Mouse (Mus musculus) stomach, embryonic 16.5 days (tissue): Measurements from ENCODE around the gene Lipc. TPM values are rescaled to one million over a fixed set of nuclear protein-coding genes. Genes with fewer than 3 reads are reported as not detected.

Experiments used
- ATAC-seq: fragments of 200-750 bp; cut with Nextera tagmentation; 2 replicates; pipeline ENCODE4 v1.8.0; 2017; ENCODE audit warnings: moderate number of reproducible peaks, moderate TSS enrichment; ENCODE audit not compliant: insufficient read depth, low FRiP score
- H3K27ac ChIP-seq: fragments of 300-500 bp; sonication (generic); 2 replicates; pipeline ENCODE4 v1.5.1; 2014; ENCODE audit warnings: low read length
- H3K27me3 ChIP-seq: fragments of 300-500 bp; sonication (generic); 2 replicates; pipeline ENCODE4 v1.6.1; 2014; ENCODE audit warnings: low read length, control low read depth, mixed read lengths; ENCODE audit not compliant: control insufficient read depth, insufficient read depth
- H3K36me3 ChIP-seq: fragments of 300-500 bp; sonication (generic); 2 replicates; pipeline ENCODE4 v1.6.1; 2014; ENCODE audit warnings: low read length; ENCODE audit not compliant: control insufficient read depth, insufficient read depth
- H3K4me1 ChIP-seq: fragments of 300-500 bp; sonication (generic); 2 replicates; pipeline ENCODE4 v1.6.1; 2014; ENCODE audit warnings: low read length, control low read depth, mixed read lengths; ENCODE audit not compliant: control insufficient read depth, insufficient read depth
- H3K4me2 ChIP-seq: fragments of 300-500 bp; sonication (generic); 2 replicates; pipeline ENCODE4 v1.6.1; 2014; ENCODE audit warnings: low read depth, low read length, mixed read lengths
- H3K4me3 ChIP-seq: fragments of 300-500 bp; sonication (generic); replicated peaks from 2 replicates; pipeline ENCODE4 v1.5.1; 2014; ENCODE audit warnings: mild to moderate bottlenecking, low read length
- H3K9ac ChIP-seq: fragments of 300-500 bp; sonication (generic); 2 replicates; pipeline ENCODE4 v1.6.1; 2014; ENCODE audit warnings: low read length
- H3K9me3 ChIP-seq: fragments of 300-500 bp; sonication (generic); replicated peaks from 2 replicates; pipeline ENCODE4 v1.6.1; 2016; ENCODE audit warnings: low read length, control low read depth; ENCODE audit not compliant: control insufficient read depth
- WGBS: fragments of 180-500 bp; shearing (Covaris S2); extraction: QIAGEN DNeasy Blood & Tissue Kit; methylation state at CpG from one replicate; pipeline ENCODE4 v1.1.7; 2014; 5-methylcytosine and 5-hydroxymethylcytosine counted together
- microRNA-seq: library from miRNA; unstranded; fragments of <30 nt; microRNA quantifications from one replicate; pipeline ENCODE4, GENCODE M21; 2016
- polyA plus RNA-seq: library from polyadenylated mRNA; unstranded; fragments of >200 nt; fragmentation: Nextera tagmentation; extraction: Ambion mirVana; gene quantifications from 2 replicates; pipeline ENCODE4 v1.2.1, GENCODE M21; 2015

Gene Lipc
- polyA plus RNA-seq, 1 experiment from 2014 or later: 2.9 TPM

- Histone ChIP-seq H3K36me3 (no peaks in the 10 kb centered on the region), H3K4me3 (no peak overlapping the region), H3K9ac (no peak overlapping the region), H3K4me2 (no peak overlapping the region), H3K27me3 (no peaks in the 10 kb centered on the region), H3K4me1 (0 out of 2 replicates have a peak, but pooled peaks cover 6% of the 10 kb centered on the region), H3K27ac (no peak overlapping the region), H3K9me3 (no peaks in the 10 kb centered on the region)
- 63% methylated on average over 15 of the region's 15 CpGs for WGBS
- no peak for ATAC-seq
Observed at GRCm38 (mm10) chr9:70794643-70795438, 157.2 kb downstream of the Lipc start.

DNA sequence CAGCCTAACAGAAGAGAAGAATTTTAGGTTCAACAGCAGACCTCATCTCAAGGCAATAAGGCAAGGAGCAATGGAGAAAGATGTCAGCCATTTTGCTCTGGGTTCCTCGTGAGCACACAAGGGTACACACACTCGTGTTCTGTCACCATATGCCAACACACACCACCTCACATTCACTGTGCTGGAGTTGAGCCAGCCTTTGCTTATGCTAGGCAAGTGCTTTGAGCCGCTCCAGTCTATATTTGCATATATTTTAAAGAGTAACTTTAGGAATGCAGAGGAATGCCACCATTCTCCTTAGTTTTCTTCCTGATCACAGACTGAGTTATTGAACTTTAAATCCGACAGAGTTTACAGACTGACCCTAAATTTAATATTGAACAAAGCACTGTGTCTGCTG is 161.4 kb downstream of the Lipc start:
- 0 out of 2 replicates have a peak, but pooled peaks cover 6% of the 10 kb centered on the region for H3K4me1 ChIP-seq
- no peak overlapping the region for H3K4me3 ChIP-seq
- no peak for ATAC-seq
- no peaks in the 10 kb centered on the region for H3K36me3 ChIP-seq
- H3K27ac ChIP-seq: no peak overlapping the region
- H3K4me2 ChIP-seq: no peak overlapping the region
- H3K27me3 ChIP-seq: no peaks in the 10 kb centered on the region
- WGBS: 74% methylated on average over 4 of the region's 4 CpGs
- H3K9me3 ChIP-seq: no peaks in the 10 kb centered on the region
- no peak overlapping the region for H3K9ac ChIP-seq

DNA sequence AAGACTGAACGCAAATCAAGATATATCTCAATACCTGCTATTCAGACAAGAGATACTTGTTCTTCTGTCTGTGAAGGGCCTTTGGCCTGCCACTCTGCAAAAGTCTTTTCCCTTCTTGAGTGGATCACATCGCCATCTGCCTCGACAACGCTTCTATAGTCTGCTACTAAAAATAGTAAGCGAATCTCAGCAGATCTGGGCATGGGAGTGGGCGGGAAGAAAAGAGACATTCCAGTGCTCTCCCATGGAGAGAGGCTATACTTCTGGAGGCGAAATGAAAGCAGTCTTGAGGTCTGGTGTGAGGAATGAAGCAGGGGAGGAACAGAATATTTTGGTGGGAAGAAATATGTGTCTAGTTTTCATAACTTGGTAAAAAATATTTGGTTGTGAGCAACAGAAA is 163.3 kb downstream of the Lipc start:
- WGBS: 83% methylated on average over 7 of the region's 7 CpGs
- no peaks in the 10 kb centered on the region for H3K4me1 ChIP-seq
- H3K27ac ChIP-seq: no peak overlapping the region
- H3K9ac ChIP-seq: no peak overlapping the region
- no peak overlapping the region for H3K4me2 ChIP-seq
- H3K27me3 ChIP-seq: no peaks in the 10 kb centered on the region
- no peaks in the 10 kb centered on the region for H3K36me3 ChIP-seq
- H3K9me3 ChIP-seq: no peaks in the 10 kb centered on the region
- H3K4me3 ChIP-seq: no peak overlapping the region
- no peak for ATAC-seq

DNA sequence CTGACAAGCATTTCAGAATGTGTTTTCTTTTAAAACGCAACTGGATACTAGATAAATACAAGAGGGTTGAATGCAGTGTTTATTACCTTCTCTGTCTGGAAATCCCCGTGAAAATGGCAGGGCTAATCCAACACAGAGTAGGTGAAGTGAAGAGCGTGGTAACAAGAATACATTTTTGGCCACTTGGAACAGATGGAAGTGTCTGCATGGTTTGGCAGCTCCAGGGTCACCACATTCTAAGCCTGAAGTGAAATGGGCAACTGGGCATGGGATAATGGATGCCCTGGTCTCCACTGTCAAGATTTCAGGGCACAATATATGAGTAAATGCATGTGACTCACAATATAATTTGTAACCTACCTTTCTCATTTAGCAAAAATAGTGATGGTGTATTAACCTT is 169.8 kb downstream of the Lipc start:
- Histone ChIP-seq H3K27me3 (no peaks in the 10 kb centered on the region), H3K4me1 (no peaks in the 10 kb centered on the region), H3K9ac (no peak overlapping the region), H3K36me3 (0 out of 2 replicates have a peak, but pooled peaks cover 5% of the 10 kb centered on the region), H3K4me3 (no peak overlapping the region), H3K27ac (no peak overlapping the region), H3K4me2 (no peak overlapping the region), H3K9me3 (no peaks in the 10 kb centered on the region)
- WGBS: 78% methylated on average over 3 of the region's 3 CpGs
- no peak for ATAC-seq

DNA sequence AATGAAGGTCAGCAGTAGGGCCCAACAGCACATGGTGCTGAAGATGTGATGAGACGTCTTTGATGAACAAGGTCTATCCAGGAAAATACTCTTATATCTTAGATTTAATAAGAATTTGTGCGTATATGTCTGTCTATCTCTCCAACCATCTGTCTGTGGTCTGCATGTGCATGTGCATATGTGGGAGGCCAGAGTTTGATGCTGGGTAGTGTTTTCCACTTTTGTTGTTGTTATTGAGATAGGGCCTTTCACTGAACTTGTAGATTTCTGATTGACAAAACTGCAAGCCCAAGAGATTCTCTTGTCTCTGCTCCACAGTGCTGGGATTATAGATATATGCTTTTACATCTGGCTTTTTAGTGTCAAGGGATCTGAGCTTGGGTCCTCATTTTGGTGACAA is 176.5 kb downstream of the Lipc start:
- H3K9ac ChIP-seq: no peak overlapping the region
- no peak for ATAC-seq
- no peaks in the 10 kb centered on the region for H3K4me1 ChIP-seq
- H3K4me2 ChIP-seq: no peak overlapping the region
- 92% methylated on average over 2 of the region's 2 CpGs for WGBS
- H3K27me3 ChIP-seq: no peaks in the 10 kb centered on the region
- no peaks in the 10 kb centered on the region for H3K9me3 ChIP-seq
- no peak overlapping the region for H3K27ac ChIP-seq
- H3K36me3 ChIP-seq: peaks cover 12% of the 10 kb centered on the region; the same call in 1 of the 2 replicates
- no peak overlapping the region for H3K4me3 ChIP-seq

- Histone ChIP-seq H3K4me3 (no peak overlapping the region), H3K4me2 (no peak overlapping the region), H3K4me1 (no peaks in the 10 kb centered on the region), H3K27ac (no peak overlapping the region), H3K36me3 (peaks cover 9% of the 10 kb centered on the region; the same call in 1 of the 2 replicates), H3K27me3 (no peaks in the 10 kb centered on the region), H3K9me3 (no peaks in the 10 kb centered on the region), H3K9ac (no peak overlapping the region)
- no peak for ATAC-seq
- 84% methylated on average over 5 of the region's 5 CpGs for WGBS
Observed at GRCm38 (mm10) chr9:70760974-70761373, 191.1 kb downstream of the Lipc start.

DNA sequence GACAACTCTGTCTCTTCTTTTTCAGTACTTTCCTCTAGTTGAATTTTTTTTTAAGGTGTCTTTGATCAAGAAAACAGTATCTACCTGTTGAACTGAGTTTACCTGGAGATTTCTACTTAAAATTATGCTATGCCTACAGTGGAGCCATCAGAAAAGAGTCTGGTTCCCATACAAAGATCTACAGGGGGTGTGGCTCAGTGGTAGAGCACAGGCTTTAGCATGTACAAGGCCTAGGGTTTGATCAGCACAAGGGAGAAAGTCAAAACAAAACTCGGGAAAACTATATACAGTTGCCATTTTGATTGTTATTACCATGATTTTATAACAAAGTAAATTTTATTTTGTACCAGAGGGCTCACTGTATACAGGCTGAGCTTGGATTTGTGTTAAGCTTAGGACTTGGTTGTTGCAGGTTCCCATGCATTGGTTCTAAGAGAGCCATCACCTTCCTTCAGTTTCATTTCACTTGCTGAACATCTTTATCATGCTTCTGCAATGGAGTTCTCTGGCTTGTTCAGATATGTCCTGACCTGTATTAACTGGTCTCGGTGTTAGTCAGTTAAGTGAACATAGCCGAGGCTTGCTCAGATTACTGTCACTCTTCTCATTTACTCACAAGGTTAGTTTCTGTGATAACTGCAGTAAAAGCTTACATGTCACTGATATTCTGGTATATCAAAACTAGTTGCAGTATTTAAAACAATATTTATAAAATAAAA is 200.4 kb downstream of the Lipc start:
- ATAC-seq: no peak
- Histone ChIP-seq H3K4me1 (no peaks in the 10 kb centered on the region), H3K9ac (no peak overlapping the region), H3K27ac (no peak overlapping the region), H3K36me3 (0 out of 2 replicates have a peak, but pooled peaks cover 11% of the 10 kb centered on the region), H3K27me3 (no peaks in the 10 kb centered on the region), H3K9me3 (no peaks in the 10 kb centered on the region), H3K4me2 (no peak overlapping the region), H3K4me3 (no peak overlapping the region)
- 81% methylated on average over 3 of the region's 3 CpGs for WGBS

Small RNA genes lying within 50 kb of the gene (microRNA-seq; reads per million reads assigned to microRNA genes)
- not detected for gene Gm25149

Other genes with a start within 250 kb of the Lipc start
- gene Aqp9, start 216.5 kb upstream of the Lipc start, polyA plus RNA-seq: 0.84 and 0.95 TPM in 2 replicates